Mouse (Mus musculus): ENCODE measurements around the gene Csdc2.
A peak's percentile ranks its signal among the peaks of the same experiment; 100 is the strongest.

The Csdc2 gene

GRCm38 (mm10) chr15:81989371-81990062 is 53.0 kb downstream of the Csdc2 start:
- DNase-seq (ENCODE audit: low spot score in 2 of 2), result peak; percentile 54 to 71

GRCm38 (mm10) chr15:81990549-81990948 is 54.0 kb downstream of the Csdc2 start:
- DNase-seq (ENCODE audit: low spot score in 2 of 2), result peak; percentile 47 to 64

GRCm38 (mm10) chr15:81993992-81994391 is 57.4 kb downstream of the Csdc2 start:
- DNase-seq (ENCODE audit: low spot score in 2 of 2), result no peak
